Mouse (Mus musculus) frontal cortex, postnatal 25 days (tissue): ENCODE data around the gene Olfr750.

Experiments
- DNase-seq, 2 experiments: peaks; one replicate each; pipeline ENCODE4 v3.0.0; 2022; ENCODE audit warnings: low spot score in 2 of 2

The Olfr750 gene

GRCm38 (mm10) chr14:51027387-51028155 lies 46.7 kb downstream of the Olfr750 start:
- DNase-seq = no peak

- DNase-seq = peak; percentile 26 to 50
Measured at GRCm38 (mm10) chr14:51026391-51027133, 47.7 kb downstream of the Olfr750 start.

GRCm38 (mm10) chr14:51024820-51025219 lies 49.4 kb downstream of the Olfr750 start:
- DNase-seq = no peak

- DNase-seq = no peak
Measured at GRCm38 (mm10) chr14:51023457-51023856, 50.8 kb downstream of the Olfr750 start.

- DNase-seq = no peak
Measured at GRCm38 (mm10) chr14:51017256-51017655, 57.0 kb downstream of the Olfr750 start.
